Mouse (Mus musculus) ovary, adult 2 months (tissue): ENCODE results near the gene Scoc. TPM values are rescaled to one million over a fixed set of nuclear protein-coding genes. Genes with fewer than 3 reads are reported as not detected.

ENCODE experiments used
- polyA plus RNA-seq: library from polyadenylated mRNA; depleted of rRNA; stranded (reverse); fragments of >200 nt; gene quantifications from 2 replicates; pipeline ENCODE4 v1.2.3, GENCODE M21; 2012; rRNA removed

Scoc gene
- 1.5 TPM in 2 replicates for polyA plus RNA-seq

DNA sequence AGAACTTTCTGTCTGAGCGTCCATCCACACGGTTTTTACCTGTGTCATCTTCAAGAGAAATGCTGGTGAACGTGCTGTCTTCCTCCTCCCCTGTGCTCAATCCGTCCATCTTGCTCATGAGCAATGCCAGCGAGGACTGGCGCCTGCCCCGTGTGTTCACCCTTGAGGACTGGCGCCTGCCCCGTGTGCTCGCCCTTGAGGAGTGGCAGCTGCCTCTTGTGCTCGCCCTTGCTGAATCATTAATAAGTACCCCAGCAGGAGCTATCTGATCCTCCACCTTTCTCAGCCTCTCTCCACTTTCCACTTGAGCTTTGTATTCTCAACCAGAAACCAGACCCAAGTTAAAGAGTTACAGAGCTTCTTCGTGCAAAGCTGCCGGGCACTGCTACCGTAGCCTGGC lies at the start of gene Scoc:
Scoc (minus strand) TSS at position 170 of the 400 bp plus-strand sequence.

GRCm38 (mm10) chr8:83389316-83390005 lies 68.7 kb downstream of the Scoc start, which contains the start of gene Clgn:
Gene Clgn, plus strand, starts transcription at chr8:83389867.

Other genes with a start within 250 kb of the Scoc start
- 0.10 TPM in 1 of 2 replicates, not detected in the other for gene Ucp1, start 168.0 kb downstream of the Scoc start, polyA plus RNA-seq
- gene Elmod2, start 125.9 kb downstream of the Scoc start, polyA plus RNA-seq, result 2.0 and 2.3 TPM in 2 replicates
- gene Mgat4d, start 109.9 kb downstream of the Scoc start, polyA plus RNA-seq, result not detected in 2 replicates
- not detected in 2 replicates for gene Clgn, start 68.5 kb downstream of the Scoc start, polyA plus RNA-seq
- gene Olfr370, start 77.4 kb upstream of the Scoc start, polyA plus RNA-seq, result 0.28 and 0.30 TPM in 2 replicates
- 416 and 576 TPM in 2 replicates for gene Ndufb7, start 108.3 kb upstream of the Scoc start, polyA plus RNA-seq
- gene Tecr, start 149.6 kb upstream of the Scoc start, polyA plus RNA-seq, result 655 and 928 TPM in 2 replicates
- gene Dnajb1, start 149.8 kb upstream of the Scoc start, polyA plus RNA-seq, result 43.8 and 48.6 TPM in 2 replicates
- 66.9 and 72.8 TPM in 2 replicates for gene Gipc1, start 194.3 kb upstream of the Scoc start, polyA plus RNA-seq
- gene Ptger1, start 208.3 kb upstream of the Scoc start, polyA plus RNA-seq, result 7.0 and 10.3 TPM in 2 replicates
- 95.9 and 97.6 TPM in 2 replicates for gene Pkn1, start 240.8 kb upstream of the Scoc start, polyA plus RNA-seq